Mouse (Mus musculus) midbrain, embryonic 16.5 days (tissue): Measurements from ENCODE around the gene Card6. TPM values are rescaled to one million over a fixed set of nuclear protein-coding genes. Genes with fewer than 3 reads are reported as not detected.

Experiments used
- ATAC-seq: fragments of 200-750 bp; cut with Nextera tagmentation; 2 replicates; pipeline ENCODE4 v1.8.0; 2017; ENCODE audit warnings: moderate TSS enrichment
- H3K27ac ChIP-seq: fragments of 300-500 bp; sonication (generic); 2 replicates; pipeline ENCODE4 v1.5.1; 2014; ENCODE audit warnings: mild to moderate bottlenecking, low read length, mixed read lengths
- H3K27me3 ChIP-seq: fragments of 300-500 bp; sonication (generic); 2 replicates; pipeline ENCODE4 v1.6.1; 2014; ENCODE audit warnings: low read depth, low read length, mixed read lengths; ENCODE audit not compliant: control insufficient read depth, insufficient read depth
- H3K36me3 ChIP-seq: fragments of 300-500 bp; sonication (generic); 2 replicates; pipeline ENCODE4 v1.6.1; 2014; ENCODE audit warnings: mild to moderate bottlenecking, low read length, moderate library complexity, mixed read lengths; ENCODE audit not compliant: control insufficient read depth, insufficient read depth
- H3K4me1 ChIP-seq: fragments of 300-500 bp; sonication (generic); 2 replicates; pipeline ENCODE4 v1.6.1; 2014; ENCODE audit warnings: mild to moderate bottlenecking, low read length, mixed read lengths; ENCODE audit not compliant: control insufficient read depth, insufficient read depth
- H3K4me2 ChIP-seq: fragments of 300-500 bp; sonication (generic); 2 replicates; pipeline ENCODE4 v1.6.1; 2014; ENCODE audit warnings: mild to moderate bottlenecking, low read length, mixed read lengths
- H3K4me3 ChIP-seq: fragments of 300-500 bp; sonication (generic); 2 replicates; pipeline ENCODE4 v1.5.1; 2014; ENCODE audit warnings: low read depth, mild to moderate bottlenecking, low read length, moderate library complexity, mixed read lengths
- H3K9ac ChIP-seq: fragments of 300-500 bp; sonication (generic); 2 replicates; pipeline ENCODE4 v1.6.1; 2014; ENCODE audit warnings: low read depth, low read length, mixed read lengths
- H3K9me3 ChIP-seq: fragments of 300-500 bp; sonication (generic); replicated peaks from 2 replicates; pipeline ENCODE4 v1.6.1; 2014; ENCODE audit warnings: mild to moderate bottlenecking, low read length, mixed read lengths; ENCODE audit not compliant: control insufficient read depth, poor library complexity, severe bottlenecking
- WGBS: fragments of 180-500 bp; shearing (Covaris S2); extraction: QIAGEN DNeasy Blood & Tissue Kit; methylation state at CpG from one replicate; pipeline ENCODE4 v1.1.7; 2014; 5-methylcytosine and 5-hydroxymethylcytosine counted together
- polyA plus RNA-seq: library from polyadenylated mRNA; unstranded; fragments of >200 nt; fragmentation: Nextera tagmentation; extraction: Ambion mirVana; gene quantifications from 2 replicates; pipeline ENCODE4 v1.2.1, GENCODE M21; 2015

Card6 gene
- polyA plus RNA-seq, 1 experiment from 2014 or later, result 0.50 TPM

- no peak overlapping the region for H3K4me2 ChIP-seq
- no peak overlapping the region for H3K27ac ChIP-seq
- ATAC-seq, result peak; percentile 94
- H3K36me3 ChIP-seq, result no peaks in the 10 kb centered on the region
- H3K9ac ChIP-seq, result no peak overlapping the region
- no peaks in the 10 kb centered on the region for H3K9me3 ChIP-seq
- 54% methylated on average over 15 of the region's 15 CpGs for WGBS
- no peaks in the 10 kb centered on the region for H3K27me3 ChIP-seq
- H3K4me1 ChIP-seq, result no peaks in the 10 kb centered on the region; the same call in 1 of the 2 replicates
- H3K4me3 ChIP-seq, result no peak overlapping the region
Observed at GRCm38 (mm10) chr15:5068801-5069518, 39.4 kb downstream of the Card6 start.

GRCm38 (mm10) chr15:5063635-5064034 lies 44.7 kb downstream of the Card6 start, which contains the start of gene C7:
TSS of gene C7 (minus strand) at chr15:5063740.
- no peaks in the 10 kb centered on the region for H3K36me3 ChIP-seq
- H3K27me3 ChIP-seq, result no peaks in the 10 kb centered on the region
- H3K4me1 ChIP-seq, result no peaks in the 10 kb centered on the region
- H3K27ac ChIP-seq, result no peak within 1 kb of the TSS
- H3K4me2 ChIP-seq, result no peak within 1 kb of the TSS
- no peak within 1 kb of the TSS for H3K9ac ChIP-seq
- no peak within 1 kb of the TSS for H3K4me3 ChIP-seq
- ATAC-seq, result no peak
- no peaks in the 10 kb centered on the region for H3K9me3 ChIP-seq

Other genes starting within 250 kb of the Card6 start
- gene Mroh2b, start 209.8 kb downstream of the Card6 start, polyA plus RNA-seq, result not detected in 2 replicates
- gene C7, start 44.8 kb downstream of the Card6 start, polyA plus RNA-seq, result 0.18 TPM in 1 of 2 replicates, not detected in the other
- gene Rpl37, start 8.1 kb upstream of the Card6 start, polyA plus RNA-seq, result 257 and 300 TPM in 2 replicates
- 12.9 and 15.0 TPM in 2 replicates for gene Prkaa1, start 35.3 kb upstream of the Card6 start, polyA plus RNA-seq
- gene Ttc33, start 77.0 kb upstream of the Card6 start, polyA plus RNA-seq, result 58.0 and 63.2 TPM in 2 replicates
- gene Ptger4, start 135.6 kb upstream of the Card6 start, polyA plus RNA-seq, result 1.1 and 1.6 TPM in 2 replicates